Mouse (Mus musculus) stomach, postnatal 0 days (tissue): Measurements from ENCODE around the gene Emc7. TPM values are rescaled to one million over a fixed set of nuclear protein-coding genes. Genes with fewer than 3 reads are reported as not detected.
"Not testable (repeated sequence)": the region's sequence is repeated elsewhere in the genome, so short reads cannot be mapped to it uniquely, and the experiment has no call there.

Source experiments
- ATAC-seq: fragments of 200-750 bp; cut with Nextera tagmentation; 2 replicates; pipeline ENCODE4 v1.8.0; 2017; ENCODE audit not compliant: low FRiP score, low TSS enrichment
- DNase-seq: peaks from one replicate; pipeline ENCODE4 v3.0.0-alpha.2; 2016; ENCODE audit warnings: low spot score
- H3K27ac ChIP-seq: fragments of 300-500 bp; sonication (generic); replicated peaks from 2 replicates; pipeline ENCODE4 v1.5.1; 2014; ENCODE audit warnings: mild to moderate bottlenecking, control low read depth
- H3K27me3 ChIP-seq: fragments of 300-500 bp; sonication (generic); 2 replicates; pipeline ENCODE4 v1.6.1; 2014; ENCODE audit warnings: low read length; ENCODE audit not compliant: control insufficient read depth, insufficient read depth
- H3K36me3 ChIP-seq: fragments of 300-500 bp; sonication (generic); 2 replicates; pipeline ENCODE4 v1.6.1; 2014; ENCODE audit warnings: low read length, mixed read lengths; ENCODE audit not compliant: control insufficient read depth, insufficient read depth
- H3K4me1 ChIP-seq: fragments of 300-500 bp; sonication (generic); replicated peaks from 2 replicates; pipeline ENCODE4 v1.6.1; 2014; ENCODE audit warnings: antibody characterized with exemption; ENCODE audit not compliant: control insufficient read depth, insufficient read depth
- H3K4me2 ChIP-seq: fragments of 300-500 bp; sonication (generic); replicated peaks from 2 replicates; pipeline ENCODE4 v1.6.1; 2014; ENCODE audit warnings: low read depth, mild to moderate bottlenecking, control low read depth, moderate library complexity
- H3K4me3 ChIP-seq: fragments of 300-500 bp; sonication (generic); 2 replicates; pipeline ENCODE4 v1.5.1; 2014; ENCODE audit warnings: low read depth, low read length, control low read depth
- H3K9ac ChIP-seq: fragments of 300-500 bp; sonication (generic); 2 replicates; pipeline ENCODE4 v1.6.1; 2014; ENCODE audit warnings: mild to moderate bottlenecking, low read length, control low read depth, mixed read lengths
- H3K9me3 ChIP-seq: fragments of 300-500 bp; sonication (generic); 2 replicates; pipeline ENCODE4 v1.6.1; 2016; ENCODE audit warnings: low read length; ENCODE audit not compliant: control insufficient read depth
- CTCF ChIP-seq: IDR thresholded peaks from 2 replicates; pipeline ENCODE4 v1.5.1; 2016; ENCODE audit warnings: antibody characterized with exemption, low read depth, mild to moderate bottlenecking, moderate library complexity
- EP300 ChIP-seq: optimal IDR thresholded peaks from 2 replicates; pipeline ENCODE3; 2016; ENCODE audit warnings: antibody characterized with exemption
- WGBS: fragments of 180-500 bp; shearing (Covaris S2); extraction: QIAGEN DNeasy Blood & Tissue Kit; methylation state at CpG from one replicate; pipeline ENCODE4 v1.1.7; 2014; 5-methylcytosine and 5-hydroxymethylcytosine counted together
- polyA plus RNA-seq: library from polyadenylated mRNA; unstranded; fragments of >200 nt; fragmentation: Nextera tagmentation; extraction: Ambion mirVana; gene quantifications from 2 replicates; pipeline ENCODE4 v1.2.1, GENCODE M21; 2015

The Emc7 gene
- polyA plus RNA-seq, 1 experiment from 2014 or later = 24.5 TPM

DNA sequence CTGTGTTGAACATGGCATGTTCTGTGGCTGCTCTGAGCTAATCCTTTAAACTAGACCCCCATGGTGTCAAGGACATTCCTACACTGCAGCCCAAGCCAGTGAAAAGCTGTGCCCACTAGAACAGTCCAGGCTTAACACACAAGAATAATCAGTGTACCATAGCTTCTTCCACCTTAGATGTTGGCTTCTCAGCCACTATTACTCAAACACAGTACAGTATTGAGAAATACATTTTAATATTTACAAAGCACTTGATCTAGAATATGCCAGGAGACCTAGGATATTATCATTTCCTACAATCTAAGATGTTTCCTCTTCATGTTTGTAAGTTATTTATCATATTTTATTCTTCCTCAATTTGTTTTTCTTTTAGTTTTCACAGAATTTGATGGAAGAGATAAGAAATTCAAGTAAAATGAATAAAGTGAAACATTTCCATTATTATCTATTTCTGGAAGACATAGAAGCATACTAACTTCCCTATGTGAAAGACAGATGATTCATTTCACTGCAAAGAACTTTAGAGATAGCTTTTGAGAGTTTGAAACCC is 6.2 kb upstream of the Emc7 start:
- Histone ChIP-seq H3K4me3 (no peak overlapping the region), H3K27ac (no peak overlapping the region), H3K4me2 (no peak overlapping the region), H3K9ac (no peak overlapping the region), H3K27me3 (no peaks in the 10 kb centered on the region), H3K9me3 (no peaks in the 10 kb centered on the region), H3K36me3 (no peaks in the 10 kb centered on the region), H3K4me1 (no peaks in the 10 kb centered on the region)
- DNase-seq (no peak), ATAC-seq (no peak)
- TF ChIP-seq CTCF = no peak
- no peak for TF ChIP-seq EP300

GRCm38 (mm10) chr2:112449597-112450296 is 5.0 kb upstream of the Emc7 start:
- Histone ChIP-seq H3K4me3 (no peak overlapping the region), H3K36me3 (no peaks in the 10 kb centered on the region), H3K27me3 (no peaks in the 10 kb centered on the region), H3K9ac (no peak overlapping the region), H3K9me3 (no peaks in the 10 kb centered on the region), H3K4me1 (no peaks in the 10 kb centered on the region), H3K27ac (no peak overlapping the region), H3K4me2 (no peak overlapping the region)
- peak; percentile 18 for DNase-seq
- TF ChIP-seq EP300 (no peak), CTCF (peak; percentile 73)
- WGBS = 27% methylated on average over 4 of the region's 4 CpGs
- ATAC-seq = no peak

GRCm38 (mm10) chr2:112452513-112452912 is 2.3 kb upstream of the Emc7 start:
- H3K27ac ChIP-seq, H3K9ac ChIP-seq, H3K4me1 ChIP-seq, H3K9me3 ChIP-seq, H3K36me3 ChIP-seq, ATAC-seq, DNase-seq, H3K27me3 ChIP-seq, H3K4me2 ChIP-seq, H3K4me3 ChIP-seq: not testable (repeated sequence)

- Histone ChIP-seq H3K9ac (peak overlapping the region; percentile 92), H3K9me3 (no peaks in the 10 kb centered on the region), H3K27ac (peak overlapping the region; percentile 86), H3K4me3 (peak overlapping the region; percentile 89), H3K27me3 (no peaks in the 10 kb centered on the region), H3K4me2 (peak overlapping the region; percentile 77), H3K36me3 (no peaks in the 10 kb centered on the region), H3K4me1 (no peaks in the 10 kb centered on the region)
- no peak for DNase-seq
- peak; percentile 75; the same call in 1 of the 2 replicates for ATAC-seq
- TF ChIP-seq EP300 (no peak), CTCF (no peak)
- WGBS = 27% methylated on average over 17 of the region's 17 CpGs
Observed at GRCm38 (mm10) chr2:112454125-112454861, 504 bp upstream of the Emc7 start.

DNA sequence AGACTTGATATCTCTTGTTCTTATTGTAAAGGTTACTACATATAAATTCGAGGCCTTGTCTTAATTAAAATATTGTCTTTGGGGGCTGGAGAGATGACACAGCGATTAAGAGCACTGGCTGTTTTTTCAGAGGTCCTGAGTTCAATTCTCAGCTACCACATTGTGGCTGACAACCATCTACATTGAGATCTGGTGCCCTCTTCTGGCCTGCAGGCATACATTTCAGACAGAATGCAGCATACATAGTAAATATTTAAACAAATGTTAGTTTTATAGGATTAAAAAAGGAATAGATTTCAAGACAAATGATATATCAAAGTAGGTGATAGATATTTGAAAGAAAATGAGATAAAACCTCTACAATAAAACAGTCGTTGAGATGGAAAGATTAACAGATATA is 5.8 kb downstream of the Emc7 start:
- ATAC-seq = no peak
- no peak overlapping the region for H3K4me3 ChIP-seq
- no peaks in the 10 kb centered on the region for H3K9me3 ChIP-seq
- peak; percentile 48 for TF ChIP-seq CTCF
- TF ChIP-seq EP300 = no peak
- no peak for DNase-seq
- peaks cover 8% of the 10 kb centered on the region; the same call in 1 of the 2 replicates for H3K36me3 ChIP-seq
- H3K4me2 ChIP-seq = no peak overlapping the region
- WGBS = 96% methylated on average over 3 of the region's 3 CpGs
- H3K9ac ChIP-seq = no peak overlapping the region
- H3K27me3 ChIP-seq = no peaks in the 10 kb centered on the region
- H3K27ac ChIP-seq = no peak overlapping the region
- no peaks in the 10 kb centered on the region for H3K4me1 ChIP-seq

GRCm38 (mm10) chr2:112469542-112469941 is 14.7 kb downstream of the Emc7 start:
- no peaks in the 10 kb centered on the region for H3K4me1 ChIP-seq
- no peak for TF ChIP-seq CTCF
- no peak for TF ChIP-seq EP300
- H3K36me3 ChIP-seq = peaks cover 14% of the 10 kb centered on the region
- no peak overlapping the region for H3K27ac ChIP-seq
- ATAC-seq (no peak), DNase-seq (no peak)
- H3K27me3 ChIP-seq = no peaks in the 10 kb centered on the region
- H3K4me2 ChIP-seq = no peak overlapping the region
- no peak overlapping the region for H3K9ac ChIP-seq
- no peak overlapping the region for H3K4me3 ChIP-seq
- no peaks in the 10 kb centered on the region for H3K9me3 ChIP-seq
